11 mouse cellular contexts compared by ENCODE assay signal in the genomic region with DNA sequence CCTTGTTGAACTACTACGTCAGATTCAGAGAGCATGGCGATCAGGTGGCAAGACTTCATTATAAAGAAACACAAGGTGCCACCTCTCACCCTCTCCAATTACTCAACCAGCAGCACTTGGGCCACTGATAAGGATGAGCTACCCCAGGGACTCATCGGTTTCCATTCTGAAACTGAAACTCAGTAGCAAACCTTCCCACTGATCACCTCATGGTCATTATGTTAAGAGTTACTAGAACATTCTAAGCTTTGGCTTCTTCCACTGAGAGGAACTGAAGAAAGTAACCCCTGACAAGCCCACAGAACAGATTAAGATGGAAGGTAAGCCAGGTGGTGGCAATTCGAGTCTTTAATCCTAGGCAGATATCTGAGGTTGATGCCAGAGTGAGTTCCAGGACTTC. TPM values are rescaled to one million over a fixed set of nuclear protein-coding genes. Genes with fewer than 3 reads are reported as not detected.
DNase-seq lines count a peak whose midpoint lies in the region; ATAC-seq and TF ChIP-seq lines count a peak whose summit lies in the region.
"Had no signal": no experiment of that assay in that cellular context is flagged by ENCODE, and none has a peak within 500 bp of the region (broad histone marks: within the 10 kb centered on the region; RNA-seq: fewer than 3 reads in every experiment).

No protein-coding gene starts in this region.

- no peaks in the 10 kb centered on the region for H3K9me3 ChIP-seq in kidney, embryonic 16.5 days (ENCODE audit: low read length)
- no peaks in the 10 kb centered on the region for H3K9me3 ChIP-seq in embryonic facial prominence, embryonic 14.5 days (ENCODE audit: control insufficient read depth, low read length)
- H3K9me3 ChIP-seq in midbrain, postnatal 0 days (ENCODE audit: low read length): no peaks in the 10 kb centered on the region

- 85% methylated on average over 4 of the region's 4 CpGs for WGBS in kidney, embryonic 16.5 days
- 76% methylated on average over 4 of the region's 4 CpGs for WGBS in kidney, adult 2 months
- WGBS in embryonic facial prominence, embryonic 14.5 days: 86% methylated on average over 4 of the region's 4 CpGs
- 94% methylated on average over 4 of the region's 4 CpGs for WGBS in midbrain, postnatal 0 days

- no peak overlapping the region for H3K27ac ChIP-seq in kidney, embryonic 16.5 days (ENCODE audit: low read length)
- H3K27ac ChIP-seq in kidney, adult 2 months (ENCODE audit: insufficient read depth, low read depth, low read length): no peak overlapping the region
- H3K27ac ChIP-seq in embryonic facial prominence, embryonic 14.5 days (replicated peaks; ENCODE audit: low read depth, low read length): no peak overlapping the region
- no peak overlapping the region for H3K27ac ChIP-seq in midbrain, postnatal 0 days (ENCODE audit: low read depth, low read length)

- no peak for TF ChIP-seq CTCF in kidney, adult 2 months (conservative IDR thresholded peaks at IDR 0.05; ENCODE audit: insufficient read depth, insufficient read length, low read depth, low read length)
- no peak for TF ChIP-seq CTCF in midbrain, postnatal 0 days (IDR thresholded peaks at IDR 0.05)

- H3K36me3 ChIP-seq in kidney, embryonic 16.5 days (ENCODE audit: insufficient read depth, low read length): no peaks in the 10 kb centered on the region
- H3K36me3 ChIP-seq in kidney, adult 2 months (ENCODE audit: control insufficient read depth, insufficient read depth, low read length): no peaks in the 10 kb centered on the region
- H3K36me3 ChIP-seq in embryonic facial prominence, embryonic 14.5 days (ENCODE audit: control insufficient read depth, insufficient read depth, low read length): no peaks in the 10 kb centered on the region
- no peaks in the 10 kb centered on the region for H3K36me3 ChIP-seq in midbrain, postnatal 0 days (ENCODE audit: insufficient read depth, low read length)

- ATAC-seq in kidney, embryonic 16.5 days (ENCODE audit: low FRiP score, low TSS enrichment): no peak
- ATAC-seq in embryonic facial prominence, embryonic 14.5 days (ENCODE audit: low read depth): no peak
- ATAC-seq in midbrain, postnatal 0 days (ENCODE audit: low FRiP score): no peak
- ATAC-seq: Patski had no signal

- H3K9ac ChIP-seq in kidney, embryonic 16.5 days (replicated peaks; ENCODE audit: low read length): no peak overlapping the region
- H3K9ac ChIP-seq in embryonic facial prominence, embryonic 14.5 days (ENCODE audit: low read depth, low read length): no peak overlapping the region
- H3K9ac ChIP-seq in midbrain, postnatal 0 days (replicated peaks; ENCODE audit: low read length, poor library complexity, severe bottlenecking): no peak overlapping the region

- no peak for TF ChIP-seq POLR2A in kidney, adult 2 months (IDR thresholded peaks at IDR 0.05; ENCODE audit: low read depth, low read length)

- DNase-seq in kidney, adult 2 months: no peak
- no peak for DNase-seq in embryonic facial prominence, embryonic 14.5 days (ENCODE audit: low spot score)
- peak; percentile 53 for DNase-seq in induced T-regulatory cell, adult 2 months (ENCODE audit: low read depth)
- DNase-seq in midbrain, postnatal 0 days (ENCODE audit: low spot score): no peak
- DNase-seq in urinary bladder, adult 18-20 months (ENCODE audit: low spot score in 2 of 2): no peak
- no peak for DNase-seq in kidney, adult 9 months
- DNase-seq in frontal cortex, postnatal 14 days (ENCODE audit: low spot score in 2 of 2): no peak
- DNase-seq: cerebellum, postnatal 14 days had no signal

- H3K4me1 ChIP-seq in kidney, embryonic 16.5 days (ENCODE audit: insufficient read depth, low read length): peaks cover 15% of the 10 kb centered on the region
- H3K4me1 ChIP-seq in kidney, adult 2 months (ENCODE audit: control insufficient read depth, insufficient read depth, low read length): peaks cover 10% of the 10 kb centered on the region
- H3K4me1 ChIP-seq in embryonic facial prominence, embryonic 14.5 days (ENCODE audit: control insufficient read depth, insufficient read depth, low read length): peaks cover 14% of the 10 kb centered on the region
- 0 out of 2 replicates have a peak, but pooled peaks cover 8% of the 10 kb centered on the region for H3K4me1 ChIP-seq in midbrain, postnatal 0 days (ENCODE audit: insufficient read depth, low read length)

- H3K4me2 ChIP-seq in kidney, embryonic 16.5 days (replicated peaks; ENCODE audit: low read depth, low read length): peak overlapping the region; percentile 66; the same call in 1 of the 2 replicates
- peak overlapping the region; percentile 88 for H3K4me2 ChIP-seq in embryonic facial prominence, embryonic 14.5 days (ENCODE audit: low read depth, low read length)
- peak overlapping the region; percentile 73 for H3K4me2 ChIP-seq in midbrain, postnatal 0 days (ENCODE audit: low read depth, low read length, poor library complexity, severe bottlenecking)

- no peaks in the 10 kb centered on the region for H3K27me3 ChIP-seq in kidney, embryonic 16.5 days (ENCODE audit: insufficient read depth, low read length)
- H3K27me3 ChIP-seq in kidney, adult 2 months (replicated peaks; ENCODE audit: control insufficient read depth, insufficient read depth, low read length): no peaks in the 10 kb centered on the region
- no peaks in the 10 kb centered on the region for H3K27me3 ChIP-seq in embryonic facial prominence, embryonic 14.5 days (replicated peaks; ENCODE audit: control insufficient read depth, insufficient read depth, low read length)
- H3K27me3 ChIP-seq in midbrain, postnatal 0 days (ENCODE audit: insufficient read depth, low read length): no peaks in the 10 kb centered on the region
- H3K27me3 ChIP-seq: Patski had no signal

- H3K4me3 ChIP-seq in kidney, embryonic 16.5 days (ENCODE audit: low read length): 0 out of 2 replicates have a peak overlapping the region, but pooled peaks have one; percentile 93
- no peak overlapping the region for H3K4me3 ChIP-seq in kidney, adult 2 months (ENCODE audit: insufficient read depth, low read depth, low read length)
- H3K4me3 ChIP-seq in embryonic facial prominence, embryonic 14.5 days (ENCODE audit: low read depth, low read length): peak overlapping the region; percentile 98; the same call in 1 of the 2 replicates
- H3K4me3 ChIP-seq in midbrain, postnatal 0 days (ENCODE audit: low read depth, low read length): peak overlapping the region; percentile 95; the same call in 1 of the 2 replicates

RNA-seq across cellular contexts. Expression of gene A730071L15Rik, which starts 1.4 kb away (rescaled TPM):
- 0.40 and 0.49 TPM in 2 replicates for polyA plus RNA-seq in kidney, embryonic 16.5 days (2015; fragmentation: Nextera tagmentation; extraction: Ambion mirVana)
- 0.18 and 0.20 TPM in 2 replicates for polyA plus RNA-seq in kidney, adult 2 months (2012; rRNA removed)
- polyA plus RNA-seq in embryonic facial prominence, embryonic 14.5 days (2014; fragmentation: Nextera tagmentation; extraction: Ambion mirVana): 0.26 and 0.33 TPM in 2 replicates
- total RNA-seq in midbrain, postnatal 0 days (2014; rRNA removed): 0.11 and 0.42 TPM in 2 replicates
- 0.23 and 0.33 TPM in 2 replicates for polyA plus RNA-seq in midbrain, postnatal 0 days (2015; fragmentation: Nextera tagmentation; extraction: Ambion mirVana)
- total RNA-seq: hematopoietic stem cell, adult 5-6 weeks had no signal

RNA-seq across cellular contexts. Expression of gene Nudcd3, which starts 1.8 kb away (rescaled TPM):
- polyA plus RNA-seq in kidney, embryonic 16.5 days (2015; fragmentation: Nextera tagmentation; extraction: Ambion mirVana): 39.2 and 40.6 TPM in 2 replicates
- 39.6 and 40.8 TPM in 2 replicates for polyA plus RNA-seq in kidney, adult 2 months (2012; rRNA removed)
- 31.5 and 36.0 TPM in 2 replicates for polyA plus RNA-seq in embryonic facial prominence, embryonic 14.5 days (2014; fragmentation: Nextera tagmentation; extraction: Ambion mirVana)
- total RNA-seq in midbrain, postnatal 0 days (2014; rRNA removed): 68.1 and 69.5 TPM in 2 replicates
- polyA plus RNA-seq in midbrain, postnatal 0 days (2015; fragmentation: Nextera tagmentation; extraction: Ambion mirVana): 70.7 and 75.6 TPM in 2 replicates

RNA-seq across cellular contexts. Expression of gene Npc1l1, which starts 31.5 kb away (rescaled TPM):
- 0.12 and 0.17 TPM in 2 replicates for polyA plus RNA-seq in kidney, embryonic 16.5 days (2015; fragmentation: Nextera tagmentation; extraction: Ambion mirVana)
- 0.06 and 0.11 TPM in 2 replicates for polyA plus RNA-seq in kidney, adult 2 months (2012; rRNA removed)
- polyA plus RNA-seq in embryonic facial prominence, embryonic 14.5 days (2014; fragmentation: Nextera tagmentation; extraction: Ambion mirVana): 0.04 TPM in 1 of 2 replicates, not detected in the other
- 0.05 TPM in 1 of 2 replicates, not detected in the other for total RNA-seq in midbrain, postnatal 0 days (2014; rRNA removed)
- polyA plus RNA-seq in midbrain, postnatal 0 days (2015; fragmentation: Nextera tagmentation; extraction: Ambion mirVana): 0.09 and 0.11 TPM in 2 replicates
- total RNA-seq: hematopoietic stem cell, adult 5-6 weeks had no signal
